ENCODE assay signal across 22 mouse cellular contexts in genomic region chr2:35512226-35512625, GRCm38 (mm10). TPM values are rescaled to one million over a fixed set of nuclear protein-coding genes. Genes with fewer than 3 reads are reported as not detected.
A peak's percentile ranks its signal among the peaks of the same experiment; 100 is the strongest.
DNase-seq lines count a peak whose midpoint lies in the region; ATAC-seq and TF ChIP-seq lines count a peak whose summit lies in the region.
"Had no signal": no experiment of that assay in that cellular context is flagged by ENCODE, and none has a peak within 500 bp of the region (broad histone marks: within the 10 kb centered on the region; RNA-seq: fewer than 3 reads in every experiment).

No protein-coding gene starts in this region.

- H3K4me2 ChIP-seq in embryonic facial prominence, embryonic 15.5 days (replicated peaks), result no peak overlapping the region
- H3K4me2 ChIP-seq in kidney, postnatal 0 days (ENCODE audit: low read length), result no peak overlapping the region
- H3K4me2 ChIP-seq in midbrain, postnatal 0 days (ENCODE audit: low read depth, low read length, poor library complexity, severe bottlenecking), result no peak overlapping the region
- H3K4me2 ChIP-seq: hindbrain, embryonic 12.5 days; kidney, embryonic 15.5 days; midbrain, embryonic 13.5 days had no signal

- peak; percentile 61 for TF ChIP-seq CTCF in kidney, postnatal 0 days (IDR thresholded peaks at IDR 0.05; ENCODE audit: low read depth)
- no peak for TF ChIP-seq CTCF in kidney, adult 2 months (conservative IDR thresholded peaks at IDR 0.05; ENCODE audit: insufficient read depth, insufficient read length, low read depth, low read length)
- peak; percentile 59 for TF ChIP-seq CTCF in midbrain, postnatal 0 days (IDR thresholded peaks at IDR 0.05)

- peak overlapping the region; percentile 98; the same call in 1 of the 2 replicates for H3K27ac ChIP-seq in embryonic facial prominence, embryonic 15.5 days (replicated peaks)
- H3K27ac ChIP-seq in embryonic facial prominence, embryonic 10.5 days (replicated peaks), result no peak overlapping the region
- no peak overlapping the region for H3K27ac ChIP-seq in kidney, postnatal 0 days
- H3K27ac ChIP-seq in kidney, adult 2 months (ENCODE audit: insufficient read depth, low read depth, low read length), result no peak overlapping the region
- H3K27ac ChIP-seq in midbrain, postnatal 0 days (ENCODE audit: low read depth, low read length), result no peak overlapping the region
- H3K27ac ChIP-seq in midbrain, embryonic 10.5 days (replicated peaks), result no peak overlapping the region
- H3K27ac ChIP-seq: forebrain, embryonic 10.5 days; hindbrain, embryonic 12.5 days; kidney, embryonic 15.5 days; macrophage; midbrain, embryonic 13.5 days had no signal

- ATAC-seq in embryonic facial prominence, embryonic 15.5 days (ENCODE audit: insufficient number of reproducible peaks, low FRiP score, low TSS enrichment, low read depth), result no peak
- ATAC-seq in kidney, postnatal 0 days (replicated peaks; ENCODE audit: low FRiP score, low read depth), result no peak
- ATAC-seq in midbrain, postnatal 0 days (ENCODE audit: low FRiP score), result no peak
- ATAC-seq: midbrain, embryonic 13.5 days had no signal

- no peak for TF ChIP-seq POLR2A in kidney, adult 2 months (IDR thresholded peaks at IDR 0.05; ENCODE audit: low read depth, low read length)

- peaks cover 64% of the 10 kb centered on the region for H3K4me1 ChIP-seq in embryonic facial prominence, embryonic 15.5 days
- H3K4me1 ChIP-seq in embryonic facial prominence, embryonic 10.5 days, result peaks cover 41% of the 10 kb centered on the region
- H3K4me1 ChIP-seq in kidney, postnatal 0 days (replicated peaks; ENCODE audit: insufficient read depth, low read length), result peaks cover 28% of the 10 kb centered on the region
- H3K4me1 ChIP-seq in kidney, adult 2 months (ENCODE audit: control insufficient read depth, insufficient read depth, low read length), result peaks cover 5% of the 10 kb centered on the region
- 0 out of 2 replicates have a peak, but pooled peaks cover 4% of the 10 kb centered on the region for H3K4me1 ChIP-seq in midbrain, postnatal 0 days (ENCODE audit: insufficient read depth, low read length)
- H3K4me1 ChIP-seq in midbrain, embryonic 10.5 days, result peaks cover 30% of the 10 kb centered on the region

- no peak overlapping the region for H3K4me3 ChIP-seq in embryonic facial prominence, embryonic 15.5 days (replicated peaks)
- H3K4me3 ChIP-seq in embryonic facial prominence, embryonic 10.5 days, result no peak overlapping the region
- no peak overlapping the region for H3K4me3 ChIP-seq in kidney, postnatal 0 days (replicated peaks; ENCODE audit: low read depth, low read length)
- H3K4me3 ChIP-seq in kidney, adult 2 months (ENCODE audit: insufficient read depth, low read depth, low read length), result no peak overlapping the region
- H3K4me3 ChIP-seq in midbrain, postnatal 0 days (ENCODE audit: low read depth, low read length), result no peak overlapping the region
- no peak overlapping the region for H3K4me3 ChIP-seq in midbrain, embryonic 10.5 days
- H3K4me3 ChIP-seq: forebrain, embryonic 10.5 days; hindbrain, embryonic 12.5 days; kidney, embryonic 15.5 days; midbrain, embryonic 13.5 days had no signal

- no peak overlapping the region for H3K9ac ChIP-seq in embryonic facial prominence, embryonic 15.5 days
- no peak overlapping the region for H3K9ac ChIP-seq in kidney, postnatal 0 days (ENCODE audit: low read depth, low read length)
- H3K9ac ChIP-seq in midbrain, postnatal 0 days (replicated peaks; ENCODE audit: low read length, poor library complexity, severe bottlenecking), result no peak overlapping the region
- H3K9ac ChIP-seq: hindbrain, embryonic 12.5 days; kidney, embryonic 15.5 days; midbrain, embryonic 13.5 days had no signal

- H3K9me3 ChIP-seq in embryonic facial prominence, embryonic 15.5 days (replicated peaks), result no peaks in the 10 kb centered on the region
- H3K9me3 ChIP-seq in embryonic facial prominence, embryonic 10.5 days, result no peaks in the 10 kb centered on the region
- H3K9me3 ChIP-seq in kidney, postnatal 0 days (replicated peaks; ENCODE audit: low read length), result no peaks in the 10 kb centered on the region
- H3K9me3 ChIP-seq in midbrain, postnatal 0 days (ENCODE audit: low read length), result no peaks in the 10 kb centered on the region
- H3K9me3 ChIP-seq in midbrain, embryonic 10.5 days (replicated peaks), result no peaks in the 10 kb centered on the region
- H3K9me3 ChIP-seq: forebrain, embryonic 10.5 days; hindbrain, embryonic 12.5 days; kidney, embryonic 15.5 days; midbrain, embryonic 13.5 days had no signal

- WGBS in embryonic facial prominence, embryonic 15.5 days, result 94% methylated on average over 4 of the region's 4 CpGs
- 94% methylated on average over 4 of the region's 4 CpGs for WGBS in embryonic facial prominence, embryonic 10.5 days
- WGBS in kidney, postnatal 0 days, result 97% methylated on average over 4 of the region's 4 CpGs
- WGBS in kidney, adult 2 months, result 94% methylated on average over 4 of the region's 4 CpGs
- WGBS in midbrain, postnatal 0 days, result 100% methylated on average over 4 of the region's 4 CpGs
- 96% methylated on average over 4 of the region's 4 CpGs for WGBS in midbrain, embryonic 10.5 days

- DNase-seq in embryonic facial prominence, embryonic 10.5 days (ENCODE audit: low spot score), result no peak
- no peak for DNase-seq in kidney, postnatal 0 days (ENCODE audit: low spot score)
- DNase-seq in kidney, adult 2 months, result no peak
- no peak for DNase-seq in midbrain, postnatal 0 days (ENCODE audit: low spot score)
- no peak for DNase-seq in midbrain, embryonic 10.5 days (ENCODE audit: low spot score)
- peak; percentile 44 for DNase-seq in naive thymus-derived CD4-positive, alpha-beta T cell, adult 2 months (ENCODE audit: low read depth)
- no peak for DNase-seq in urinary bladder, postnatal 25 days (ENCODE audit: low spot score)
- DNase-seq: adrenal gland, postnatal 14 days; cerebellum, adult 11 months; cerebellum, postnatal 10 days; embryo, embryonic 11 days; gastrocnemius, postnatal 14 days; heart, postnatal 10 days; lung, adult 18-20 months; spleen, adult 18-20 months; thymus, adult 18-20 months had no signal

- H3K27me3 ChIP-seq in embryonic facial prominence, embryonic 15.5 days, result no peaks in the 10 kb centered on the region
- H3K27me3 ChIP-seq in embryonic facial prominence, embryonic 10.5 days (replicated peaks; ENCODE audit: low read depth, poor library complexity, severe bottlenecking), result no peaks in the 10 kb centered on the region
- H3K27me3 ChIP-seq in kidney, postnatal 0 days (ENCODE audit: insufficient read depth, low read length), result no peaks in the 10 kb centered on the region
- H3K27me3 ChIP-seq in kidney, adult 2 months (replicated peaks; ENCODE audit: control insufficient read depth, insufficient read depth, low read length), result no peaks in the 10 kb centered on the region
- no peaks in the 10 kb centered on the region for H3K27me3 ChIP-seq in midbrain, postnatal 0 days (ENCODE audit: insufficient read depth, low read length)
- no peaks in the 10 kb centered on the region for H3K27me3 ChIP-seq in midbrain, embryonic 10.5 days (ENCODE audit: low read depth, poor library complexity, severe bottlenecking)
- H3K27me3 ChIP-seq: hindbrain, embryonic 12.5 days; kidney, embryonic 15.5 days; midbrain, embryonic 13.5 days had no signal

- H3K36me3 ChIP-seq in embryonic facial prominence, embryonic 15.5 days, result no peaks in the 10 kb centered on the region
- H3K36me3 ChIP-seq in embryonic facial prominence, embryonic 10.5 days (replicated peaks), result no peaks in the 10 kb centered on the region
- no peaks in the 10 kb centered on the region for H3K36me3 ChIP-seq in kidney, postnatal 0 days (ENCODE audit: insufficient read depth, low read length)
- H3K36me3 ChIP-seq in kidney, adult 2 months (ENCODE audit: control insufficient read depth, insufficient read depth, low read length), result no peaks in the 10 kb centered on the region
- no peaks in the 10 kb centered on the region for H3K36me3 ChIP-seq in midbrain, postnatal 0 days (ENCODE audit: insufficient read depth, low read length)
- no peaks in the 10 kb centered on the region for H3K36me3 ChIP-seq in midbrain, embryonic 10.5 days
- H3K36me3 ChIP-seq: forebrain, embryonic 10.5 days; hindbrain, embryonic 12.5 days; kidney, embryonic 15.5 days; midbrain, embryonic 13.5 days had no signal

RNA-seq across cellular contexts. Expression of gene Dab2ip, which starts 45.8 kb away (rescaled TPM):
- polyA plus RNA-seq in embryonic facial prominence, embryonic 15.5 days (2015; fragmentation: Nextera tagmentation; extraction: Ambion mirVana), result 67.9 and 72.0 TPM in 2 replicates
- polyA plus RNA-seq in embryonic facial prominence, embryonic 10.5 days (2016; fragmentation: Nextera tagmentation; extraction: Ambion mirVana), result 34.7 and 35.4 TPM in 2 replicates
- 36.5 and 41.4 TPM in 2 replicates for polyA plus RNA-seq in kidney, postnatal 0 days (2015; fragmentation: Nextera tagmentation; extraction: Ambion mirVana)
- 32.9 and 42.9 TPM in 2 replicates for polyA plus RNA-seq in kidney, adult 2 months (2012; rRNA removed)
- total RNA-seq in midbrain, postnatal 0 days (2014; rRNA removed), result 161 and 175 TPM in 2 replicates
- 71.5 and 73.3 TPM in 2 replicates for polyA plus RNA-seq in midbrain, postnatal 0 days (2015; fragmentation: Nextera tagmentation; extraction: Ambion mirVana)
- 19.7 and 24.7 TPM in 2 replicates for polyA plus RNA-seq in midbrain, embryonic 10.5 days (2016; fragmentation: Nextera tagmentation; extraction: Ambion mirVana)

RNA-seq across cellular contexts. Expression of gene Ggta1, which starts 49.2 kb away (rescaled TPM):
- polyA plus RNA-seq in embryonic facial prominence, embryonic 15.5 days (2015; fragmentation: Nextera tagmentation; extraction: Ambion mirVana), result 33.5 and 38.3 TPM in 2 replicates
- polyA plus RNA-seq in embryonic facial prominence, embryonic 10.5 days (2016; fragmentation: Nextera tagmentation; extraction: Ambion mirVana), result 6.3 and 8.0 TPM in 2 replicates
- 16.2 and 16.5 TPM in 2 replicates for polyA plus RNA-seq in kidney, postnatal 0 days (2015; fragmentation: Nextera tagmentation; extraction: Ambion mirVana)
- 4.6 and 6.1 TPM in 2 replicates for polyA plus RNA-seq in kidney, adult 2 months (2012; rRNA removed)
- 5.1 and 5.4 TPM in 2 replicates for total RNA-seq in midbrain, postnatal 0 days (2014; rRNA removed)
- 3.8 and 3.9 TPM in 2 replicates for polyA plus RNA-seq in midbrain, postnatal 0 days (2015; fragmentation: Nextera tagmentation; extraction: Ambion mirVana)
- 5.0 and 6.0 TPM in 2 replicates for polyA plus RNA-seq in midbrain, embryonic 10.5 days (2016; fragmentation: Nextera tagmentation; extraction: Ambion mirVana)
